Mouse (Mus musculus): ENCODE measurements around the gene Oas1c.

GRCm38 (mm10) chr5:120775287-120775985 is 36.9 kb downstream of the Oas1c start:
- TF ChIP-seq CTCF (IDR thresholded peaks at IDR 0.05; ENCODE audit: low read depth, low read length), result no peak
- TF ChIP-seq EP300 (IDR thresholded peaks at IDR 0.05; ENCODE audit: insufficient read depth, low read depth, low read length), result no peak
- TF ChIP-seq POLR2A (IDR thresholded peaks at IDR 0.05; ENCODE audit: insufficient read depth, low read length), result no peak

Measured in ES-Bruce4 (cell line).